Mouse (Mus musculus) c-Kit-positive CD71-negative TER-119-negative erythroid progenitor cells, embryonic 14.5 days (primary cell): ENCODE data around the gene Ube2r2.

Experiments used
- DNase-seq: peaks from one replicate; pipeline ENCODE4 v3.0.0-alpha.2; 2013; ENCODE audit warnings: low read depth

The Ube2r2 gene

DNA sequence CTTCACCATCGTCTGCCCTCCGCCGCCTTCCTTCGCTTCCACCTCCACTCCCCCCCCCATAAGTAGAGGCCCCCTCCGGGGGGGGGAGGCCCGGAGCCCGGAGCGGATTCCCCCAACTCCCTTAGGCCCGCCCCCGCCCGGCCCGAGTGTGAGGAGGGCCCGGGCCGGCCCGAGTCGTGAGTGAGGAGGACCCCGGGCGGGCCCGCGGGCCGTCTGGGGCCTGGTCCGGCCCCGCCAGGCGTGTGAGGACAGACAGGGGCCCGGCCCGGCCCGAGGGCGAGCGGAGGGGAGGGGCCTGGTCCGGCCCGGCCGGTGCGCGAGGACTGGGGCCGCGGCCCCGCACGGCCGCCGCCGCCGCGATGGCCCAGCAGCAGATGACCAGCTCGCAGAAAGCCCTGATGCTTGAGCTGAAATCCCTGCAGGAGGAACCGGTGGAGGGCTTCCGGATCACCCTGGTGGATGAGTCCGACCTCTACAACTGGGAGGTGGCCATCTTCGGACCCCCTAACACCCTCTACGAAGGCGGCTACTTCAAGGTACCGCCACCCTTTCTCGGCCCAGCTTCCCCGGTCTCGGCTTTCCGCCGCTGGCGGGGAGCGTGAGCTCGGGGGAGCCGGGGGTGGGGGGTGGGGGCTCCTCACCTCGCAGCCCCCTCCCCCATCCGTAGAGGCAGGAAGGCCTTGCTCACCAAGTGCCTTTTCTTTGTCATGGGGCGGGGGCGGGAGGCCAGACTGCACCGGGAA, at the start of gene Ube2r2:
Ube2r2 (plus strand) TSS at position 33 of the 743 bp plus-strand sequence.
- DNase-seq = no peak

DNA sequence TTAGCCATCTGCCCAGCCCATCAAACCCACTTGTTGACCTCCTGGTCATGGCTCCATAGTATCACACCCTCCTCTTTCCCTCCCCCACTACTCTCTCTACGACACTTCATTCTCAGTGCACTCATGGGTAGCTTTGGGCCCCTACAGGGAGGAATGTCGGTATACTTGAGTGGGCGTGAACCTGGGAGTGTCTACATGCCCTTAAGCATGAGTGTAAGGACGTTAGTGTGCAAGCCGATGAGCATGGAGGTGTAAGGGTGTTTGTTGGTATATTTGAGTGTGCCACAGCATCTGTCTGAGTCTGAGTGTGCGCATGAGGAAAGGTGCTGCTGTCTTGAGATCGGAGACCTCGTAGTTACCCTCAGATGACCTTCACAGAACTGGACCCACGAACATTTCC, 48.6 kb upstream of the Ube2r2 start:
- DNase-seq = no peak

DNA sequence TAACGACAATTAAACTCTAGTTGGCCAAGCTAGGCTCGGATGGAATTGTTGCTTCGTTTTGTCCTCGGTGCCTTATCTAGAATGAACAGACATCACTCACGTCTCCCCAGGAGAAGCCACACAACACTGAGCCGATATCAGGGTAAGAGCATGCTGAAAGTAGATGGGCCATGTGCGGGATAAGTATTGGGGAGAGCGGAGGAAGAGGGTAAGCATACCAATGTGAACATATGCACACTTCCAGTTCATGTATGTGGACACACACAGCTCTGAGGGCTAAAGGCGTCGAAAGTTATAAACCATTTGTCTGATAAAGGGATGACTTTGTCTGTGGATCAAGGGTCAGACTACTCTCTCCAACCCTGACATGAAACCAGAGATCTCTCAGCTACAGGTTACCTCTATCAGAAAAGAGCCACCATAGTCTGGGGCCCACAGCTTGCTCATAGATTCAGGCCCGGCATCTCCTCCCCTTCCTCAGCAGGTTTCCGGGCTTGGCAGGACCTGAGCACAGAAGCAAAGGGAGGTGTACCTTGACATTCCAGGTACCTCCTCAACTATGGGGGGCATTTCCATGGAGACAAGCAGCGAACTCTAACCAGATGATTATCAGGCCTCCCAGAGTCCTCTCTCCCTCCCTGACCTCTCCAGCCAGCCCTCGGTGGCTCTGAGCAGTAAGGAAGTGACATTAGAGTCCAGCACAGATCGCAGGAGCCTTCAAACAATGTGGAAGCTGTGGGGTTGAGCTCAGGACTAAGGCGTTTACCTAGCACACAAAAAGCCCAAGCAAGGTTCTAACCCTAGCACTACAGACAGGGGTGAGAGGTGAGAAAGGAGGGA, 47.9 kb upstream of the Ube2r2 start:
- DNase-seq = no peak

DNA sequence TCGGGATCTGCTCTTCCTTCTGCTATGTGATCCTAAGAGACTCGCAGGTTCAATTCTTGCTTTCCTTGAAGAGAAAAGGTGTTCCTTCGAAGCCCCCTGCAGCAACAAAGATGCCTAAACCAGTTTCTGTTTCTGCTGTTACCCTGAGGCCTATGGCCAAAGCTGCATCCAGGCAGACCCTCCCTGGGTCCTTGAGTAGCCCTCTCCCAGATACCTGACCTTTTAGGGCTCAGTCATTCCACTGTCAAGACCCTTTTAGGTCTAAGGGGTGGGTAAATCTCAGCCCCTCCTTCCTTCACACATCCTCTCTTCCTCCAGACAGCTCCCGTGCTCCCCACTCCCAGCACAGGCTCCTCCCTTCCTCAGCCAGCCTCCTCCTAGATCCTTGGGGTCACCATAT, 46.4 kb upstream of the Ube2r2 start:
- DNase-seq = no peak

DNA sequence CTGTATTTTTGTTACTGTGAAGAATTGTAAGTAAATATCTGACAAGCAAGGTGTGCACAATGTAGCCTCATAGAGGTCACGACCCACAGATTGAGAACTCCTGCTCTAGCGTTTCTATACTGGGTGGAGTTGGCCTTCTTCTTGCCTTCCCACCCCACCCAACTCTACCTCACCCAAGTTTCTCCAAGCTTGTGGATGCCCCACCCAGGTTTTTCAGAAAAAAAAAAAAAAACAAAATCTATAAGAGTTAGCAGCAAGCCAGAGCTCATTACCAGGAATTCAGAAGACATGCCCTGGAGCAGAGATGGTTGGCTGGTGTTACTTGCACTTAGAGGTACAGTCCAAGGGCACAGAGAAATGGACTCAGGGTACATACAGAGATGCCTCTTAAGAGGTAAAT, 45.8 kb upstream of the Ube2r2 start:
- no peak for DNase-seq

DNA sequence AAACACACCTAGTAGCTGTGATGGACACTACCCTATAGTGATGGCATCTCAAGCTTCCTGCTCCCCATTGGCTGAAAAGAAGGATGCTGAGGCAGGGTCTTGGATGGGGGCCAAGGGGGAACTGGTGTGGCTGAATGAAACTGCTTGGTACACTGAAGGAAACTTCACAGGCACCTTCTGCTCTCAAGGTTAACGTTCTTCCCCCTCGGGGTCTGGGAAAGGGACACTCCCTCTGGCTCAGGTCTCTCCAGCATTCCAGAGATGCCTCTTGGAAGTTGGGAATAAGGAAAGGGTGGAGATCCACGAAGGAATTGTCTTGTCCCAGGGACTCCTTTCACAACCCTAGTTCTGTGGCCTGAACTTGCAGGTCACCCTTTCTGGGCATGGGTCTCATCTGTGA, 44.2 kb upstream of the Ube2r2 start:
- DNase-seq = no peak

DNA sequence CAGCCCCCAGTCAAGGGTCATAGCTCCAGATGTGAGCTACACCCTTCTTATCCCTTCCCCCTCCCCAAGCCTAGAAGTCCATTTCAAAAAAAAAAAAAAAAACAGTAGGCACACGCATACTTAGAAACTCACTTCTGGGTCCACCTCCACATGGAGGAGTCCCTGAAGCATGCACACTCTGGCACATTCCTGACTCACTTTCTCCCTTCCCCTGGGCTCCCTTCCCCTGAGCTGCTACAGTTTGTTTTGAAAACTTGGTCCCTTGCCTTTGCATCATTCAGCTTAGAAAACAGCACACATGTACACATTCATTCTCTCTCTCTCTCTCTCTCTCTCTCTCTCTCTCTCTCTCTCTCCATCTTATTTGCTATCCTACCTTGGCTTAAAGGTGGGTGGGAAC, 42.6 kb upstream of the Ube2r2 start:
- no peak for DNase-seq

DNA sequence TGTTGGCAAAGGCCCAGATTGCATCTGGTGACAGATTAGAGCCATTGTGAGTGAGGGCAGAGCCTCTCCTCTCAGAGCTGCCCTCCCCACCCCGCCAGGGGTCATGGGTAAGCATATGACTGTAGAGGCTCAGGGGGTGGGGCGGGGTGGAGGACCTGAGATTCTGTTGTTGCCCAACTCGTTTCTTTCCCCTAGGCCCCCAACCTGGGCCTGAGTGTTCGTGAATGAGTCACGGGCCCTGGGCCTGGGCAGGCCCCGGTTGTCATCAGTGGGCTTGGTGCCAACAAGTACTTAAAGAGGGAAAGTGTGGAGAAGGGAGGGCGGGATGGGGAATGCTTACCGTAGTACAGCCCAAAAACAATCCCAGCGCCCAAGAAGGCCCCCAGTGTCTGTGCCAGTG, 41.2 kb upstream of the Ube2r2 start:
- DNase-seq = no peak

DNA sequence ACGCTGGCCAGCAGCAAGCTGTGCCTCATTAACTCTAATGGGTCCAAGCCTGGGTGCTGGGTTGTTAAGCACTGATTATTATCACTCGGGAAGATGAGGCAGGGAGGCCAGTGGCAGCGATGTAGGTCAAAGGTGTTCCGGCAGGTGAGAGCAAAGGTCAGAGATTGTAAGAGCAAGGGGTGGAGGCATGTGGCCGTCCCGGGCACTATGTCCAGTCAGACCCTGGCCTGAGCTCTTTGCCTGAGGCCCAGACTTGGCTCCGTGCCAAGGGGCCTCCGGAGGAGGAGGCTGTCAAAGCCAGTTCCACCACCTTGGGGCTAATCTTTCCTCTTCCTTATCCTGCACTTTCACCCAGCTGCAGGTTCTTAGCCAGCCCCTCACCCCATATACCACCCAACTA, 39.4 kb upstream of the Ube2r2 start:
- no peak for DNase-seq

DNA sequence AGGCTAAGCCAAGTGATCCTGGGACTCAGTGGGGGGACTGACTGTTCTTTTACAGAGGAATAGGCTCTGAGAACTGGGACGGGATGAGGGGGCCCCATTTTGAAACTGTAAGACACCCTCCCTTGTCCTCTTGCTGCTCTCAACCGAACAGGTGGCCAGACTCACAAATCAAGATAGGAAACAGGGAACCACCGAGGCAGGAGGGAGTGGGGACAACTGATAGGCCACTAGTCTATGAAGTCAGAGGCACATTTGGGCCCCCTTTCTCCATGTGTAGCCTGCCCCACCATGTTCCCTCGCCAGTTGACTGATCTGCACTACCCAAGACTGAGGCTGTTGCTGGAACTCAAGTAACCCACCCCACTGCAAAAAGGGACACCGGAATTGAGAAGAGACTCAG, 38.7 kb upstream of the Ube2r2 start:
- no peak for DNase-seq

DNA sequence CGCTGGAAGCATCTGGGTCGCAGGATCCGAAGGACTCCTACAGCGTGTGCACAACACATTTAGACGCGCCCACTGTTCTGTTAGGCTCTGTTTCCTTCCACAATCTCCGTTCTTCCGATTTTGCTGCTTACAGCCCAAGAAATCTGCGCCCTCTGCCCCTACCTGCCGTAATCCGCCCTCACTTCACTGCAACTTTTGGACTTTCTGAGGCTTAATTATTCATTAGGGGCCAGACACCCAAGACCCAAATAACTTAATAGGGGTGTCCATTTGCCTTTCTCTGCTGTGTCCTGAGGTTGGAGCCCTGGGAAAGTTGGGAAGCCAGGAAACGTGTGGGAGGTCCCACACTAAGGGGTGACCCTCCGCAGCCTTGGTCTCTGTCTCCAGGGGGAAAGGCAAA, 38.2 kb upstream of the Ube2r2 start:
- no peak for DNase-seq

DNA sequence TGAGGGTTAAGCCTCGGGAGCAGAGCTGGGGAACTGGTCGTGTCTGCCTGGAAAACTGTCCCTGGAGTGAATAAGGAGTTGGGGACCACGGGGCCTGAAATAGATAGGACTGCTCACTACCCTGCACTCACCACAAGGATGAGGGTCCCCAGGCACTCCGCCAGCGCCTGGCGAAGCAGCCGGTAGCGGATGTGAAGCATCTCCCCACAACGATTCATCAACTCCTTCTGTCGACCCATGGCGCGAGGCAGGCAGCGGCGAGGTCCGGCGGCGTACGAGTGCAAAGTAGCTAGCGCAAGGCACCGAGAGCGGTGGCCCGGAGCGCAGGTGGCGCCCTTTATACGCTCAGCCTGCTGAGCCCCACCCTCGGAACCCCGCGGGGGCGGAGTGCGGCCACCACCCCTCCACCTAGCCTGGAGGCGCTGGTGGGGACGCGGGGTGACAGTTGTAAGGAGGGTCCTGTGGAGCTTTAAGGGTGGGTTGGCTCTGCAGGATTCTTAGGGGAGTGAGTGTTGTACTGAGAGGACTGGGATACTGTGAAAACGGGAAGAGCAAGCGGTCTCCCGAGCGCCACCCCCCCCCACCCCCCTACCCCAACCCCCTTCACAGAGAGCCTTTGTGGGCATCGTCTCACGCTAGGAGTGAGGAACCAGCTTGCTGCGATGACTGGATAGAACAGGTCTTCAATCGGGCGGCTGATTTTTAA, 37.5 kb upstream of the Ube2r2 start, which contains the start of gene Aqp3:
Aqp3 (minus strand) TSS at position 313 of the 706 bp plus-strand sequence.
- no peak for DNase-seq

DNA sequence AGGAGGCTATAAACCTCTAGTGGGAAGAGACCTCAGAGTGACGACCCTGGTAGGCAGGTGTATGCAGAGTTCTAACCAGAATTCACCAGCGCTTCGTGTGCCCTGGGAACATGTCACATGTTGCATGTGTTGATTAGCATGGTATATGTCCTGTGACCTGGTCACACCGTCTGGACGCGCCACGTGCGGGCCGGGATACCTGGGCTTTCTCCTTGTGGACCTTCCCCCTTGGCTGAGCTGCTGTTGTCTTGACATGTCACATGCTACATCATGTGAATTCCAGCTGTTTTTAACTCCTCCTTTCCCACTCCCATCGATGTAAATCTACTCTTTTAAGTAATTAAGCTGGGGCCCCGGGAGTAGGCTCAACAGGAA, 37.0 kb upstream of the Ube2r2 start:
- DNase-seq = no peak

DNA sequence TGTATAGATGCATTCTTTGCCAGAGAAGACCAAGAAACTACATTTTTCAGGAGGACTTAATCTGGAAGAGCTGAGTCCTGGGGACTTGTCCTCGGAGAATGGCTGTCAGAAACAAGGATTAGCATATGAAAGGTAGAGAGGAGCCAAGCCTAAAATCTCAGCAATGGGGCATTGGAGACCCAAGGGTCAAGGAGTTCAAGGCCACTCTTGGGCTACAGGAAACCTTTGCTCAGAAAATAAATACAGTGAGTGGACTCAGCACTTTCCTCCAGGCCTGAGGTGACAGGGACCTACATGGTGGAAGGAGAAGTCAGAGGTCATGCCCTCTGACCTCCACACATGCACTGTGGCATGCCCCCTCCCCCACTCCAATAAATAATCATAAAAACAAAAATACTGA, 34.6 kb upstream of the Ube2r2 start:
- DNase-seq = no peak

DNA sequence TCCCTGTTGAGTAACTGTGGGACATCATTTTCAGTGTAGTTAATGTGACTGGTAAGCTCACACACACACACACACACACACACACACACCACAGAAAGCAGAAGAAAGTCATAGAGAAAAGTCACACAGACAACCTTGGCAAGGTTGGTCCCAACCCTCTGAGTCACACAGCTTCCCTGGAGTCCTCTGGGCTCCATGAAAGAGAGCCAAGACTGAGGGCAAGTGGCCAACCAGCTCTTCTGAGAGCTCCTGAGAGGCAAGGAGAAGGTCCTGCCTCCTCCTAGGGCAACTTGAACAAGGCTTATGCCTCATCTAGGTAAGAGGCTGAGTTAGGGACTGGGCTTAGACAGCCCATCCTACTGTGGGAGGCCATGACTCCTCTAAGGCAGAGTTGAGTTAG, 32.6 kb upstream of the Ube2r2 start:
- no peak for DNase-seq

DNA sequence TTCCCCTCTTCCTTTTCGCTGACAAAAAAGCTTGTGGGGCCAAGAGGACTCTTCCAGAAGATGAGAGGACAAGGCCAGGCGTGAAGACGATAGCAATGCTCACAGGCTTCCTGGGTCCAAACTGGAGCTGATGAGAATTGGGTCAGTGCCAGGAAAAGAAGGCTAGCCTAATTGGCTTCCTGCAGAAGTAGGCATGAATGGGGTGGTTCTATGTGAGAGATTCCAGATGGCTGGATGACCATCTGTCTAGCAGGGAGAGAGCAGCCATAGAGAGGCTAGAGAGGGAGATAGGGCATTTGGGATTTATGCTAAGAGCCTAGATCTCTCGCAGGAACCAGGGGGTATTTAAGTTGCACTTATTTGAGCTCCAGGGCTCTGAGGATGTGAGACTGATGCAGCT, 28.1 kb upstream of the Ube2r2 start:
- no peak for DNase-seq

DNA sequence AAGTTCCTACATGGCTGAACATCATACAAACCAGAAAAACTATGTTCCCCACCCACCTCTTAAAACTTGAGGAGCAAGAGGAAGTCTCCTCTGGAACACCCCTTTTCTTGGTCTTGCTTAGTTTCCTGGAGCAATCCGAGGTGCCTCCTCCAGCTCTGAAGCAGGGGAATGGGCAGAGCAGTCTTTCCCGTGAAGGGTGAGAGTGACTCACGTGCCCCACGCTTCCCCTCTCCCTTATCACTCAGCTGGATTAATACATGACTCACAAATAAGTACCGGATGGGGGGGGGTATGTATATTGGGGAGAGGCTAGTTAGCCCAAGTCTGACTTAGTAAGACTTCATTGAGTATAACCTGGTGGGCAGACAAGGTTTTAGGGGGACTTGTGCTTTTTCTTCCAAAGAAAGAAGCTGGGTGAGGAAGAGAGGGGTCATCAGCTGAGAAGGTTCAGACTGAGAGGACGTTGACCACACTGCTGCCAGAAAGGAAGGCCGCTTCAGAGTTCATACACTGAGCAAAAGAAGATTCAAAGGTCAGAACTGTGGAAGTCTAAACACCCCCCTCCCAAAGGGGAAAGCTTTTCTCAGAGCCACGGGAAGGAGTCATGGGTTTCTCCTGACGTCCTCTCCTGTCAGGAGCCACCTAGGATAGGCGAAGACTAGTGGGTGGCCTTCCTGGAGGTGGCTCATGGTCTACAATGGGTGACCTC, 26.7 kb upstream of the Ube2r2 start:
- no peak for DNase-seq

DNA sequence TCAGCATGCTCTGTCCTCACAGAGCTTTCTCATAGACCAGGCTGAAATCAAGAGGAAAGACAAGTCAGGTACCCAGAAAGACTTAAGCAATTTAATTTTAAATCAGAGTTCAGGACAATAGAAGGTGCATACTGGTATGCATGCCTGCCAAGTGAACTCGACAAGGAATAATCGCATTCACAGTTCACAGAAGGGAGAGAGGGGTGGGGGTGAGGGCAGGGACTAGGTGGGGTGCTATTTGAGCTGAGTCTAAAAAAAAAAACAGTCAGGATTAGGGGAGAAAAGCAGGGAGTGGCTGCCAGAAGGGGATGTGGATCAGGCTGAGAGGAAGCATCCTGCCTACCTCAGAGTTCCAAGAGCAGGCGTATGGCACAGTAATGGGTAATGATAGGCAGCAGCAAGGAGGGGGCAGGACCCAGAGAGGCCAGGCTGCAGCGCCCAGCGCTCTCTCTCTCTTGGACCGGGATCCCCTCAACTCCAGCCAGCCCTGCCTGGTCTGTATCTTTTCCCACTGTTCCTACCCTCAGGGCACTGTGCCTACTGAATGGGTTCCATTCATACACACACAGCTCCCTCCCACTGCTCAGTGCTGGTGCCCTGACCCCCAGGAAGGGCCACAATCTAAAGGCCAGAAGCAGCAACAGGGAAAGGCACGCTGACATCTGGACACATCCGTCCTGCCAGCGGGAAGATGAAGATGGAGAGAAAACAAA, 21.0 kb upstream of the Ube2r2 start:
- DNase-seq = no peak

DNA sequence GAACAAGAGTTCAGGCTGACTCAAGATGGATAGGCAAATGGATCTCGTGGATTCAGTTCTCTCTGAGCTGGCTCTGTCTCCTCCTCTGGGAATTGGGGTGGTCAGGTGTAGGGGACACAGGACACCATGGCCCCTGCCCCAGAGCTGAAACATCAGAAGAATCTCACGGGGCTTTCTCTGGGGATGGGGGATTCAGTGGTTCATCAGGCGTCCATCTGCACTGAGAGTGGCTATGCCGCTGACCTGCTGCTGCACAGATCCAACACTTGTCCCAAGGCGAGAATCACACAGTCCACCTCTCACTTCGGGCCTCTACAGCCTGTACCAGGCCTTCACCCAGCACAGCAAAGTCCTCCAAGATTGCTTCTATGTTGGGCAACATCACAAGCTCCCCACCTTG, 20.5 kb upstream of the Ube2r2 start:
- DNase-seq = no peak

DNA sequence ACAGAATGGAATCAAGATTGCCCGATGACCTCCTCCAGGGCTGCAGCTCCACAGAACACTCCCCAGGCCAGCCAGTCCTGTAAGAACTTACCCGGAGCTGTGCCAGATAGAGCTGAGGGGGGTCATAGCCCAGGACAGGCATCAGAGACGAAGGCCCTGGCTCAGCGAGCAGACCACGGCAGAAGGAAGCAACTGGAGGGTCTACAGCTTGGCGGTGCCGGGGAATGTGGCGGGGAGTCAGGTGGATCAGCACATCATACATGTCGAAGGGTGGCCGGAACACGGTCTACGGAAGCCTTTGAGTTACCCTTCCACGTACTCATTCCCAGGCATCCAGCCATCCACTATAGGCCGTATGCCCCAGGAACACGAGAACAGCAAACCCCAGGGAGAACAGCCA, 19.8 kb upstream of the Ube2r2 start:
- DNase-seq = no peak

DNA sequence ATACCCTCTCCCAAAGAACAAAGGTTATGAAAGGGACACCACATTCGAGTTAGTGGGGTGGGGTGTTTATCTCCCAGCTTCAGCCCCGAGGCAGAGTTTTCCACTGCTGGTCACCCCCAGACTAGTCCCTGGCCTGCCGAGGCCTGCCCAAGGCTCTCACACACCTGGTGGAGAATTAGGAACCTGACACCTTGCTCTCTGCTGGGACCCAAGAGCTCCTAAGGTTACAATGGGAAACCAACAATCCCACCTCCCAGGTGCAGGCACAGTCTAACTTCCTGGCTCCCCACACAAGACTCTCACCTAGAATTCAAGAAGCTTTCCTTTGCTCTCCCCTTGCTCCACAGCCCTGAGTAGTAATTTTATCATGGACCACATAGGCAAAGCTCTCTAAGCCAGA, 18.7 kb upstream of the Ube2r2 start:
- no peak for DNase-seq
